Mouse (Mus musculus) inflammation-experienced regulatory T-cells, adult 6 months (primary cell): ENCODE measurements around the gene Gpatch1. TPM values are rescaled to one million over a fixed set of nuclear protein-coding genes. Genes with fewer than 3 reads are reported as not detected.
"Not testable (repeated sequence)": the region's sequence is repeated elsewhere in the genome, so short reads cannot be mapped to it uniquely, and the experiment has no call there.

ENCODE experiments used
- ATAC-seq: one replicate; pipeline ENCODE4 v1.8.0; 2017
- polyA plus RNA-seq, 3 experiments: library from polyadenylated mRNA; unstranded; fragments of 100-300 nt; shearing (Covaris generic); gene quantifications; one replicate each; pipeline ENCODE4 v1.2.1; 2017

The Gpatch1 gene
- polyA plus RNA-seq, 3 experiments from 2014 or later: 13.3 to 22.7 (median 21.2) TPM

DNA sequence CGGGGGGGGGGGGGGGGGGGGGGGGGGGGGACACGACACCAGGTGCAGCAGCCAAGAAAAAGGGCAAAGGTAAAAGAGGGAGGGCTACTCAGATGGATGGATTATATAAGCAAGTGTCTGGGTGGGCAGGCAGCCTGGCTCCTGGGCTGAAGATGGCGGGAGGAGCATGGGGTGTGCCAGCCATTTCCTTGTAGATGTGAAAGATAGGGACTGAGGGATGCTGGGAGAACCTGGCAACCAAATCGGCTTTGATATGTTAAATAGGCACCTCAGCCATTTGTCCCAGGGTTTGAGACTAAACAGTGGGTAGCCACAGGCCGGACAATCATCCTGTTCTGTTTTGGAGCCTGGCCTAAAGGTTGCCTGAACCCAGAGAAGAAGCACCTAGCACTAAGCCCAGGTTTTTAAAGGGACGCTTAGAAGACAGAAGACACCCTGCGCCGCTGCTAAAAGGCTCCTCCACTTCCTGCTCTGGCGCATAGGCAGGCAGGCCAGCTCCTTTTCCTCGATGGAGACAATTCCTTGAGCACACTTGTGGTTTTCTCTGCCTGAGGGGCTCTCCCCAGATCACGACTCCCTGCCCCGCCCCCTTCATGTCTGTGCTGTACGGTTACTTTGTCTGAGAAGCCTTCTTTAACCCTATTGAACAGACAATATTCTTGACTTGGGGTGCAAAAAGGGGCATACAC is 4.6 kb upstream of the Gpatch1 start:
- ATAC-seq: no peak

DNA sequence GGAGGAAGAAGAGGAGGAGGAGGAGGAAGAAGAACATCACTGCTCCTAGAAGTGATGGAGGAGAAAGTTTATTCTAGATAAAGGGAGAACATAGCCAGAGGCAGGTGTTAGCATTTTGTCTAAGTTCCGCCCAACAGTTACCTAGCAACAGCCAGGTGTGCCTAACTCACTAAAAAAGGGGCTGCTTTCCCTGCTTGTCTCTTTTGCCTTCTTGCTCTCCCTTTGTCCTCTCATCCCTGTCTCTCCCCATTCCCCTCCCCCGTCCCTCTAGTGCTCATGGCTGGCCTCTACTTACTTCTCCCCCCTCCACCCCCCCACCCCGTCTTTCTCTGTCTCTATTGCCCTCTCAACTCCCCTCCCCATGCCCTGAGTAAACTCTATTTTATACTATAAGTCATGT is 3.9 kb upstream of the Gpatch1 start:
- no peak for ATAC-seq

DNA sequence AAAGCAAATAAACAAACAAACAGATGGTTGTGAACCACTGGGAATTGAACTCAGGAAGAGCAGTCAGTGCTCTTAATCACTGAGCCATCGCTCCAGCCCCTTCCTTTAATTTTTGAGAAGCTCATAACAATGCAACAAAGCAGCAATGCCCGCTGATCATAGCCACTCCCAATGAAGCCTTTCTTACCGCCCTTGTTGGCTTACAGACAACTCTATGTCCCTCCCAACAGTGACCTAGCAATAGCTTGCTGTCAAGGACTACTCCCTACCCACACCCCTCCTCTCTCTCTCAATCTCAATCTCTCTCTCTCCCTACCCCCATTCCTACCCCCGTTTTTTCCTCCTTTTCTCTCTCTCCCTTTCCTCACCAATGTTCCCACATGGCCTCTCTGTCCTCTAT is 1.5 kb upstream of the Gpatch1 start:
- ATAC-seq: no peak

DNA sequence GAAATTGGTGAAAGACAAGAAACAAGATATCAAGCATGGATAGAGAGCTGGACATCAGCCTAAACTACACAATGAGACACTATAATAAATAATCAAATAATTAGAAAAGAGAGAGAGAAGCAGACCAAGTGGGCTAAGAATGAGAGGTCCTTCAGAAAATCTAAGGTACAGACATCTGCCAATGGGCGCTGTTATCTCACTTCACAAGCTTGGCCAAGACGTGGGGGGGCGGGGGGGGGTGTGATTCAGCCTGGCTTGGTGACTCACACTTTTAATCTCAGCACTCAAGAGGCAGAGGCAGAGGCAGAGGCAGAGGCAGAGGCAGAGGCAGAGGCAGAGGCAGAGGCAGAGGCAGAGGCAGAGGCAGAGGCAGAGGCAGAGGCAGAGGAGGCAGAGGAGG is 981 bp upstream of the Gpatch1 start:
- ATAC-seq: not testable (repeated sequence)

DNA sequence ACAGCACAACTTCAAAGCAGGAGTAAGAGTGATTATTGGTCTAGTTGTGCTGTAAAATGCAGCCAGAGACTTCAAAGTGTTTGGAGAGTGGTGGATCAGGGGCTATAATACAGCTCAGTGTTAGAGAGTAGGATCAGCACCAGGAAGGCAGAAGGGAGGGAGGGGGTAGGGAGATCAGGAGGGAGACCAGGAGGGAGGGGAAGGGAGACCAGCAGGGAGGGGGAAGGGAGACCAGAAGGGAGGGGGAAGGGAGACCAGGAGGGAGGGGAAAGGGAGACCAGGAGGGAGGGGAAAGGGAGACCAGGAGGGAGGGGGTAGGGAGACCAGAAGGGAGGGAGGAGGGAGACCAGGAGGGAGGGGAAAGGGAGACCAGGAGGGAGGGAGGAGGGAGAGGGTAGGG is 4.1 kb downstream of the Gpatch1 start:
- no peak for ATAC-seq

DNA sequence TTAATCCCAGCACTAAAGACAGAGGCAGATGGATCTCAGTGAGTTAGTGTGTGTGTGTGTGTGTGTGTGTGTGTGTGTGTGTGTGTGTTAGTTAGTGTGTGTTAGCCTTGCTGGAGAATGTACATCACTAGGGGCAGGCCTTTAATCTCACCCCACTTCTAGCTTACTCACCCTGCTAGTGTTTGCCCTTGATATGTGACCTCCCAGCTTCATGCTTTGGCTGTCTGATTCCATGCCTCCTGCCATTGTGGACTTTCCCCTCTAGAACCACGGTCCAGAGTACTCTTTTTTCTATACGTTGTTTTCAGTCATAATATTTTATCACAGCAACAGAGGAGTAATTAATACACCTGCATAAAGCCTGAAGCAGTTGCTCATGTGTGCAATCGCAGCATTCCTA is 7.0 kb downstream of the Gpatch1 start:
- ATAC-seq: no peak

DNA sequence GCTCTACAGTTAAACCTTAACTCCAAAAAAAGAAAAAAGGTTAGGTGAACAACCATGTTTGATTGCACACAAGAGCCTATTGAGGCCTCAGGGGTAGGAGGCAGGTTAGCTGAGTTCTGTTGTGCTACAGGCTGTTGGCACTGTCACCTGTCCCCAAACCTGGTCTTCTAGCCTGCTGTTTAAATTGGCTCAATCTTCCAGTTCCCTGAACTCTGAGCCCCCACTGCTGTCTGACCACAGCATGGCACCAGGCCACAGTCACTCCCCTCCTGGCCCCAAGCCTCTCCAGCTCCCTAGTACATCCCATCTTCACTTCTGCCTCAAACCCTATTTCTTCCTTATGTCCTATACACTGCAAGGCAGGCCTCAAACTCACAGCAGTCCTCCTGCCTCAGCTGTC is 17.4 kb downstream of the Gpatch1 start:
- no peak for ATAC-seq

DNA sequence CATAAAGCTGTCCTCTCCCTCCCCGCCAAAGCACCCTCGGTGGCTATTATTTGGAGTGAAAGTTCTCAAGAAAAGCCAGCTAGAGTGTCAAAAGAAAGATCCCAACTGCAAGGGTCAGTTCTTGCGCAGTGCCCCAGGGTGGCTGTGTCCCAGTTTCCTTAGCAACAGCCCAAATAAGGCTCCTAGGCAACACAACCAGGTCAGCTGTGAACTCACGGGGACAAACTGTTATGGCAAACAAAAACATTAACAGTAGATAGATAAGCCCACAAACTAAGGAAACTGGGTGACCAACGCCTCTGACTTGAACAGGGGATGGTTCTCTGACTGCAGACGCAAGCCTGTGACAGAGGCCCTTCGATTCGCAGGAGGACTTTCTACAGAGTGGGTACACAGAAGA is 18.6 kb downstream of the Gpatch1 start:
- ATAC-seq: no peak

DNA sequence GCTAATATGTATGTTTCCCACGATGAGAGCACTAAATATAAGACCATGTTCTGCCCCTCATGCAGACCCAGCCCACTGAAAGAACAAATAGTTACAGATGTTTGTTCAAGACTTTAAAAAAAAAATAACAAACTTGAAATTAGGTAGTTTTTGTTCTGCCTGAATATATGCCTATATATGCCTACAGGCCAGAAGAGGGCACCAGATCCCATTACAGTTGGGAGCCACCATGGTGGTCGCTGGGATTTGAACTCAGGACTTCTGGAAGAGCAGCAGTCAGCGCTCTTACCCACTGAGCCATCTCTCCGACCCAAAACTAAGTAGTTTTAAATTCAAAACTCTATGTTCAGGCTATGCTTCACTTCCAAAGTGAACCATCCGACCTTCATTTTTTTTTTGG is 20.4 kb downstream of the Gpatch1 start:
- ATAC-seq: no peak

DNA sequence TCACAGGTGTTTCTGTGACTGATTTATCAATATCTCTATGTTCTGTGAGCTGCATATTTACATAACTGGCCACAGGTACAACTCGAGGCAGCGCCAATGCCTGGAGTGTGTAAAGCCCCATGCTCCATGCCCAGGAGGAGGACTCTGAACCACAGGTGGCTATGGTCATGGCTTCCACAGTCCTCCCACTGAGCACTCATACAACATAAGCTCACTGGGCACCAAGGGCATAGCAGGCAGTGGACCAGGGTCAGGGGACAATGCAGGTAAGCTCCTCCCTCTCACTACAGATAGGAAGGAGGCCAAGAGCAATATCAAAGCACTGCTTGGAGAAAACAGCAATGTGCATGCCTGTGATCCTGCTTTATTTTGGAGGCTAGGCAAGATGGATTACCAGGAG is 22.6 kb downstream of the Gpatch1 start:
- no peak for ATAC-seq

DNA sequence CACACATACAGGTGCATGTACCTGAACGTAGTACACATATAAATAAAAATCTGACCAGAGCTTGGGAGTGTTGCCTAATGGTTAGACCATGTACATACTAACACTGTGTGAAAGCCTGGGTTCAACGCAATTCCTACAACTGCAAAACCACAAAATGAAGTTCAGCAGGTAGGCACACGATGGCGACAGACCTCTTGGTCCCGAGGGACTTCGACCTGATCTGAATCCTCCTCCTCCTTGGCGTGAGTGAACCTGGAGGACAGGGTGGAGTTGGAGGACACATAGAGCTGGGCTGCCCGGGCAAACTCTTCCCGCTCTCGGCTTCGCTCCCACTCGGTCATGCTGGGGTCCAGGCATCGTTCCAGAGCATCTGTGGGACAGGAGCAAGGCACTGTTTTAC is 24.8 kb downstream of the Gpatch1 start:
- ATAC-seq: no peak

DNA sequence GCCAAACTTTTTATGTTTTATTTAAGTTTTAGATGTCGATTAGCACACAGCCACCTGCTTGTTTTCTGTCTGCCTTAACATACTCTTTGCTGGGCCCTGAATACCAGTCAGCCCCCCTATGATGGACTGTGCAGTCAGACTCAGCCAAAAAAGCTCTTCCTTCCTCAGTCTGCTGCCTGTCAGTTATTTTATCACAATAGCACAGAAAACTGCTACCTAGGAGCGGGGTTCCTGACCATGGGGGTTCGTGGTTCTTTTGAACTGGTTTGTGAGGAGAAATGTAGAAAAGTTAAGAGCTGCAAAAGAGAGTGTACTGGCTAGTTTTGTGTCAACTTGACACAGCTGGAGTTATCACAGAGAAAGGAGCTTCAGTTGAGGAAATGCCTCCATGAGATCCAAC is 39.3 kb downstream of the Gpatch1 start:
- ATAC-seq: no peak

DNA sequence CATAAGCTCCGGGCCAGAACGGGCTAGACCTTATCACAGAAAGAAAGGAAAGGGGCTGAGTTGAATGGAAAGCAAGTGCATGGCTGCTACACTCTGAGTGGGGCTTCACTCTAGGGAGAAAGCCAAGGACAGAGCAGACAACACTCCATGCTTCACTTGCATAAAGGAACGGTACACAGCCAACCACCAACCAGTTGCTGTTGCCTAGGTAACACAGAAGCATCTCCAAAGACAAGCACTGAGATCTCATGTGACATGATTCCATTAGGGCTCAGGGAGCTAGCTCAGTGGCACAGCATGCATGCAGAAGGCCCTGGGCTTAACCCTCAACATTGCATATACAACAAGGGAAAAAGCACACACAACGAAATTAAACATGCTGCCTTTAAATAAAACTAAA is 40.8 kb downstream of the Gpatch1 start:
- ATAC-seq: no peak

DNA sequence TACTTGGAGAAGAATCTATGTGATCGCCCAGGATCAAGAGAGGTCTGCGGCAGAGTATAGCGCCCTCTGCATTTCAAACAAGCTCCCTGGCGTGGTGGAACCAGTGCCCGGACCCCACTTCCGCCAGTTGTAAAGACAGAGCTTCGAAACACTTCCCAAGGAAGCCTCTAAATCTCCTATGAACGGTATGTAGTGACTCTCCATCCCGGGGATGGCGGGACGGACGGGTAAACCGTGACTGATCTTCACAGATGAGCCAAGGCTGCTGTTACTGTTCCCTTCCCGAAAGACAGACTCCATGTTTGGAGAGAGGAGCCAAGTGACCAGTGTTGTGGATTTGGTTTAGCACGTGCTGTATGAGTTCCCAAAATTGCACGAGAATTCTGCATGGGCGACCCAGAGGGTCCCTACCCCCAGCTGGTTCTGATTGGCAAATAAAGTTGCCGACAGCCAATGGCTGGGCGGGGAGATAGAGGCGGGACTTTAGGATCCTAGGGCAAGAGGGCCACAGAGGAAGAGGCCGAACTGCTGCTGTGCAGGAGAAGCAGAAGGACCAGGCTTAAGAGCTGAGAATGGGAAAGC is 48.7 kb downstream of the Gpatch1 start:
- ATAC-seq: peak; percentile 79

DNA sequence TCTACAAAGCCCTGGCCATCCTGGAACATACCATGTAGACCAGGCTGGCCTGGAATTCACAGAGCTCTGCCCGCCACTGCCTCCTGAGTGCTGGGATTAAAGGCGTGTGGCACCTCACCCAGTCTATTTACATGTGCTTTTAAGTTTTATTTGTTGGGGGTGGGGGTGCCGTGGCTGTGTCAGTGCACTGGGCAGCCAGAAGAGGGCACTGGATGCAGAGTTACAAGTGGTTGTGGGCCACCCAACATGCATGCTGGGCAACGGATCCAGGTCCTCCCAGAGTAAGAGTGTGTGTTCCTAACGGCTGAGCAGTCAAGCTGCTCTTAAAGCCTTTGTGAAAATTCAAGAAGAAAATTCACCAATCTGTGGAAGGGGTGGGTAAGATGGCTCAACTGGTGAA is 50.4 kb downstream of the Gpatch1 start:
- ATAC-seq: no peak

DNA sequence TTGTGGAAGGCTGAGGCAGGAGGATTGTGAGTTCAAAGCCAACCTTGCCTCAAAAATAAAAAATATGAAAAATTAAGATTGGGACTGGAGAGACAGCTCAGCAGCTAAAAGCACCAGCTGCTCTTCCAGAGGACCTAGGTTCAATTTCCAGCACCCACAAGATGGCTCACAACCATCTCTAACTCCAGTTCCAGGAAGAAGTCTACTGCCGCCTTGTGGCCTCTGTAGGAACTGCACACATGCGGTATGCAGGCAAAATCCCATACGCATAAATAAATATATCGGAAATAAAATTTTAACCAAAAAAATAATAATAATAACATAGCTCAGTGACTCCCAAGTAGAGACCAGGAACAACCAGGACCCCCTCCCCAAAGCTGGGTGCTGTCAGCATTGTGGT is 51.6 kb downstream of the Gpatch1 start:
- ATAC-seq: no peak

DNA sequence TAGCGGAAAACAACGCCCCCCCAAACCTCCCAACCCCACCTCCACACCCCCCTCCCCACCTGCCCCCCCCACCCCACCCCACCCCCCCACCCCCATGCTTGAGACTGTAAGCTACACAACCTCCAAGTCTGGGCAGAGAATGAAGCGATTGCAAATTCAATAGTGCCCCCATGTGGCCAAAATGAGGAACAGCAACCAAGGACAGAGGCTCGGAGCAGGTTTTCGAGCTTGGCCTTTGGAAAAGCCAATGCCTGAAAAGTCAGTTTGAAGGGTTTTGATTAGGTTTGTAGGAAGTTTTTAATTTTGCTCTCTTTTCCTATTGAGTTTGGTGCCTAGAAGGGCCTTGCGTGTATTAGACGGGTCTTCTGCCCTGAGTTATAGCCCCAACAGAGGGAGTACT is 53.5 kb downstream of the Gpatch1 start:
- ATAC-seq: no peak

DNA sequence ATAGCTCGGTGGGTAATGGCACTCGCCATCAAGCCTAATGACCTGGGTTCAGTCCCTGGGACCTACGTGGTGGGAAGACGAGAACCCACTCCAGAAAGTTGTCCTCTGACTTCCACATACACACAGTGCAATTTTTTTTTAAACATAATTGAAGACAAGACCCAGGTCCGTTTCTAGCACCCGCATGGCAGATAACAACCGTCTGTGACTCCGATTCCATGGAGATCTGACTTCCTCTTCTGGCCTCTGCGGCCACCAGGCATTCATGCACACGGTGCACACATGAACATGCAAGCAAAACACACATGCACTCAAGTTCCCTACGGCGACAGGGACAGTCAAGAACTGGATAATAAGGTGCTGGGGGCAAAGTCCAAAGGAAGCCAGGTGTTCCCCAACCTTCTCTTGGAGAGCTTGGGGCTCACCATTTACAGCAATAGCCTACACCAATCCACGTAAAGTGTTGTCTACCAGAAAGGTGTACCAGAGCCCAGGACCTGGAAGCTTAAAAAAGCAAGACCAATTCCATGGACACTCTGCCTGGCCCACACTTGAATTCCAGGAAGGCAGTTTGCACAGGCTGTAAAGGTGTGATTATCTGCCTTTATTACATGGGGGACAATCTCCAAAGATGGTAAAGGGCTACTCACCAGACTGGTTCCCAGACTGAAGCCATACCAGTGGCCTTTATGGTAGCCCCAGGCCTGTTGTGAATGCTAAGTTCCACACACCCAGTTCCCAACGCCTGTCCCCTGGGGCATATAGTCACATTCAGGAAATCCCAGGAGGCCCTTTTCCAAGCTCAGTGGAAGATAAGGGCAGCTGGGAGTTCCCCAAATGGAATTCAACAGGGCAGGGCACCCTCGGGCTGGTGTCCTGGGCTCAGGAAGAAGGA is 54.4 kb downstream of the Gpatch1 start:
- no peak for ATAC-seq

DNA sequence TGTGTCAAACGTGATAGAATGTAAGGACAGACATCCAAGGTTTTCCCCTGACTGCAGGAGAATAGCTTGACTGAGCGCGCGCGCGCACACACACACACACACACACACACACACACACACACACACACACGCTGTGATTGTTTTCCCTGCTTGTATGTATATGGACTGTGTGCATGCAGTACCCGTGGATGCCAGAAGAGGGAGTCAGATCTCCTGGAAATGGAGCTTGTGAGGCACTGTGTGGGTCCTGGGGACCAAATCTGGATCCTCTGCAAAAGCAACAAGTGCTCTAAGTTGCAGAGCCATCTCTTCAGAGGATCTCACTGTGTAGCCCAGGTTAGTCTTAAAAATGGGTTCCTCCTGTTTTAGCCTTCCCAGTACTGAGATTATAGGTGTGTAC is 58.9 kb downstream of the Gpatch1 start:
- no peak for ATAC-seq

DNA sequence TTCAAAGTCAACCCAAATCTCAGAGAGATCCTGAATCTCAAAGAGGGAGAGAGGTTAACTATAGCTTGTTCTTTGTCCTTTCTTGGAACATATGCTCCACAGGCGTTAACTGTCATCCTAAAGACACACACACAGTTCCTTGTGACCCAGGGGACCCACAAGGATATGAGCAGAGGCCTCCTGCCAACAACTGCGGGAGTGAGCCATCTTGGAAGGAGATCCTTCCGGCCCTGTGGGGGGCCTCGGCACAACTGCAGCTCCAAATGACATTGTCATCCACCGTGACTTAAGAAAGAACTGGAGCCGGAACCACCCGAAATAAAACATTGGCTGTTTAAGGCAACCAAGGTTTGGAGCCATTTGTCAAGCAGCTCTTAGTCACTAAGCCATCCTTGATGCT is 59.9 kb downstream of the Gpatch1 start:
- ATAC-seq: no peak

DNA sequence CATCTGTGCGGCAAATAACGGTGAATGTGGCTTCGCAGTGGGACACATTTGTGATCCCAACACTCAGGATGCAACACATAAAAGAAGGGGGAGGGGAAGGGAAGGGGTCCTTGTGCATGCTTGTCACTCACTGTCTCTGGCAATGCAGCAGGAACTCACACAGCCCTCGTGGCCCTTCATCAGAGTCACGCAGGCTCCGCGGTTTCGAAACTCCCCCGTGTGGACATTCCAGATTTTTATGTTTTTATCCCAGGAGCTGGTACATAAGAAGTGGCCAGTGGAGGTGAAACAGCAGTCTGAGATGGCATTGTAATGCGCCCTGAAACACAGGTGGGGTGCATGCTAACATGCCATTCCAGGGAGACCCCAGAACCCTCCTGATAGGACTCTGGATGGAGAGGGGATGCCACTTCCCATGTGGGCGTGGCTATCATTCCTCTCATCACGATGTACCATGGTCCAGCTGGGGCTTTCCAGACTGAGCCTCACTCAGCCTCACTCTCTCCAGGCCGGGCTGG is 66.1 kb downstream of the Gpatch1 start:
- no peak for ATAC-seq

DNA sequence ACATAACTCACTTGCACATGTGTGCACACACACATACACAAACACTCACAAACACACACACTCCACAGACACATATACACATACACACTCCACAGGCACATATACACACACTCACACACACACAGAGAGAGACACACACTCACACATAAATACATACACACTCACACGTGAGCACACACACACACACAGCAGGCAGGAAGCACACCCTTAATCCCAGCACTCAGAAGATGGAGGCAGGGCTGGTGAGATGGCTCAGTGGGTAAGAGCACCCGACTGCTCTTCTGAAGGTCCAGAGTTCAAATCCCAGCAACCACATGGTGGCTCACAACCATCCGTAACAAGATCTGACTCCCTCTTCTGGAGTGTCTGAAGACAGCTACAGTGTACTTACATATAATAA is 80.3 kb downstream of the Gpatch1 start:
- ATAC-seq: not testable (repeated sequence)

DNA sequence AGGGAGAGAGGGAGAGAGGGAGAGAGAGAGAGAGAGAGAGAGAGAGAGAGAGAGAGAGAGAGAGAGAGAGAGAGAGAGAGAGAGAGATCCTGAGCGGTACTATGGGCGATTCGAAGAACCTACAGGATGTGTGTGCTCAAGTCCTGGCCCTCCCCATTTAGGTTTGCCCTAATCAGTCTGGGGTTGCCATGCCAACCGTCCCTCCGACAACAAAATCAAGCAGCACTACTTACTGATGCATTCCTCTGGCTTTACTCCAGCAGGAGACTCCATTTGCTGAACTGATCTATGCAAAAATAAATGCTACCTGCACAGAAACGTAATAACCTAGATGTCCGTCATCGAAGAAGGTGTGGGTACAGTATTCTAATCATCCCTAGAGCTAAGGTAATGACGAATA is 82.9 kb downstream of the Gpatch1 start:
- ATAC-seq: peak; percentile 55
